Mouse (Mus musculus) lung, postnatal 0 days (tissue): ENCODE measurements around the gene Adgrg5. TPM values are rescaled to one million over a fixed set of nuclear protein-coding genes. Genes with fewer than 3 reads are reported as not detected.
A peak's percentile ranks its signal among the peaks of the same experiment; 100 is the strongest.

Experiments used
- ATAC-seq: fragments of 200-750 bp; cut with Nextera tagmentation; 2 replicates; pipeline ENCODE4 v1.8.0; 2017; ENCODE audit warnings: moderate library complexity
- DNase-seq: peaks from one replicate; pipeline ENCODE4 v3.0.0-alpha.2; 2016; ENCODE audit warnings: low spot score
- H3K27ac ChIP-seq: fragments of 300-500 bp; sonication (generic); 2 replicates; pipeline ENCODE4 v1.5.1; 2014; ENCODE audit warnings: antibody characterized with exemption, mild to moderate bottlenecking, low read length, mixed read lengths
- H3K27me3 ChIP-seq: fragments of 300-500 bp; sonication (generic); replicated peaks from 2 replicates; pipeline ENCODE4 v1.6.1; 2014; ENCODE audit warnings: low read length, mixed read lengths; ENCODE audit not compliant: insufficient read depth
- H3K36me3 ChIP-seq: fragments of 300-500 bp; sonication (generic); 2 replicates; pipeline ENCODE4 v1.6.1; 2014; ENCODE audit warnings: low read length, mixed read lengths; ENCODE audit not compliant: insufficient read depth
- H3K4me1 ChIP-seq: fragments of 300-500 bp; sonication (generic); 2 replicates; pipeline ENCODE4 v1.6.1; 2014; ENCODE audit warnings: antibody characterized with exemption, low read depth, low read length, mixed read lengths; ENCODE audit not compliant: insufficient read depth
- H3K4me2 ChIP-seq: fragments of 300-500 bp; sonication (generic); replicated peaks from 2 replicates; pipeline ENCODE4 v1.6.1; 2014; ENCODE audit warnings: low read depth, mild to moderate bottlenecking, low read length, moderate library complexity, mixed read lengths
- H3K4me3 ChIP-seq: fragments of 300-500 bp; sonication (generic); 2 replicates; pipeline ENCODE4 v1.5.1; 2014; ENCODE audit warnings: low read depth, low read length
- H3K9ac ChIP-seq: fragments of 300-500 bp; sonication (generic); replicated peaks from 2 replicates; pipeline ENCODE4 v1.6.1; 2014; ENCODE audit warnings: low read depth, mild to moderate bottlenecking
- H3K9me3 ChIP-seq: fragments of 300-500 bp; sonication (generic); 2 replicates; pipeline ENCODE4 v1.6.1; 2016; ENCODE audit warnings: low read length, mixed read lengths
- CTCF ChIP-seq: IDR thresholded peaks from 2 replicates; pipeline ENCODE4 v1.5.1; 2016; ENCODE audit warnings: antibody characterized with exemption, mild to moderate bottlenecking
- EP300 ChIP-seq: IDR thresholded peaks from 2 replicates; pipeline ENCODE4 v1.6.1; 2016; ENCODE audit warnings: antibody characterized with exemption, mild to moderate bottlenecking, control low read depth
- WGBS: fragments of 180-500 bp; shearing (Covaris S2); extraction: QIAGEN DNeasy Blood & Tissue Kit; methylation state at CpG from one replicate; pipeline ENCODE4 v1.1.7; 2014; 5-methylcytosine and 5-hydroxymethylcytosine counted together
- polyA plus RNA-seq: library from polyadenylated mRNA; unstranded; fragments of >200 nt; fragmentation: Nextera tagmentation; extraction: Ambion mirVana; gene quantifications from 2 replicates; pipeline ENCODE4 v1.2.1, GENCODE M21; 2015

The Adgrg5 gene
- polyA plus RNA-seq, 1 experiment from 2014 or later, result 0.31 TPM

DNA sequence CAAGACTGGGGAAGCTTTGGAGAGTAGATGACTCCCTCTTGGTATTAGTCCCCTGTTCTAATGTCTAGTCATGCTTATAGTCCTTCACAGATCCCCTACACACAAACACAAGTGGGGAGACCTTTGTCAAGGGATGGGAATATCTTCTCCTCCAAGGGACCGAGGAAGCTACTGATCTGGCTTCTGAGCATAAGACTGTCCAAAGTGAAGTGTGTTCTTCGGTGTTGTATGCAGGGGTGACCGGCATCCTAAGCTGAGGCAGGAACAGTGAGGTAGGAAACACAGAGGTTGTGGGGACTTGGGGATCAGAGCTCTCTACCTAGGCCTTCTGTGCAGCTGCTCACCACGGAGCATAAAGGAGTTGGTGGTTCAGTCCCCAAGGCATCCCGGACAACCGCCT lies 1.3 kb upstream of the Adgrg5 start:
- H3K4me1 ChIP-seq, result 0 out of 2 replicates have a peak, but pooled peaks cover 3% of the 10 kb centered on the region
- no peak overlapping the region for H3K4me2 ChIP-seq
- DNase-seq (no peak), ATAC-seq (no peak)
- no peaks in the 10 kb centered on the region for H3K36me3 ChIP-seq
- TF ChIP-seq CTCF, result no peak
- no peak for TF ChIP-seq EP300
- H3K27me3 ChIP-seq, result no peaks in the 10 kb centered on the region
- 50% methylated on average over 6 of the region's 6 CpGs for WGBS
- H3K9ac ChIP-seq, result no peak overlapping the region
- no peak overlapping the region for H3K27ac ChIP-seq
- H3K9me3 ChIP-seq, result no peaks in the 10 kb centered on the region
- no peak overlapping the region for H3K4me3 ChIP-seq

- H3K27me3 ChIP-seq, result no peaks in the 10 kb centered on the region
Measured at GRCm38 (mm10) chr8:94922602-94923001, 892 bp upstream of the Adgrg5 start.

DNA sequence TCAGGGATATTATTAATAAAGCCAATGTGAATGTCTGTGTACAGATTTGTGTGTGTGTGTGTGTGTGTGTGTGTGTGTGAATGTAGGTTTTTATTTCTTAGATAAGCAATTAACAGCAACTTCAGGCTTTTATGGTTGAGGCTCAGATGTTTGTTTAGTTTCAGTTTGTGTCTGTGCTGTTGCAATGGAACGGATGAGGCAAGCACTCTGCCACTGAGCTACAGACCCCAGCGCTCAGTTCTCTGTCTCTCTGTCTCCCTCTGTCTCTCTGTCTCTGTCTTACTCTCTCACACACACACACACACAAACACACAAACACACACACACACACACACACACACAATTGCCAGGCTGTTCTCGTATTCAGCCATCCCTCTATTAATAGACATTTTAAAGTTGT lies 4.7 kb downstream of the Adgrg5 start:
- no peaks in the 10 kb centered on the region for H3K9me3 ChIP-seq
- H3K4me2 ChIP-seq, result no peak overlapping the region
- H3K27me3 ChIP-seq, result no peaks in the 10 kb centered on the region
- WGBS, result 78% methylated on average over 3 of the region's 3 CpGs
- no peak overlapping the region for H3K4me3 ChIP-seq
- H3K36me3 ChIP-seq, result no peaks in the 10 kb centered on the region
- TF ChIP-seq CTCF (no peak), EP300 (no peak)
- no peaks in the 10 kb centered on the region for H3K4me1 ChIP-seq
- no peak overlapping the region for H3K9ac ChIP-seq
- no peak overlapping the region for H3K27ac ChIP-seq
- ATAC-seq (no peak), DNase-seq (no peak)

More at GRCm38 (mm10) chr8:94922602-94923001, 892 bp upstream of the Adgrg5 start:
- no peak overlapping the region for H3K4me2 ChIP-seq
- peak; percentile 45 for DNase-seq
- H3K36me3 ChIP-seq, result no peaks in the 10 kb centered on the region
- peak; percentile 21; the same call in 1 of the 2 replicates for ATAC-seq
- no peak overlapping the region for H3K27ac ChIP-seq
- H3K4me1 ChIP-seq, result 0 out of 2 replicates have a peak, but pooled peaks cover 3% of the 10 kb centered on the region
- no peak overlapping the region for H3K4me3 ChIP-seq
- WGBS, result 19% methylated on average over 8 of the region's 8 CpGs
- H3K9ac ChIP-seq, result no peak overlapping the region
- TF ChIP-seq CTCF (no peak), EP300 (peak; percentile 57; the same call in 1 of the 2 replicates)
- H3K9me3 ChIP-seq, result no peaks in the 10 kb centered on the region

DNA sequence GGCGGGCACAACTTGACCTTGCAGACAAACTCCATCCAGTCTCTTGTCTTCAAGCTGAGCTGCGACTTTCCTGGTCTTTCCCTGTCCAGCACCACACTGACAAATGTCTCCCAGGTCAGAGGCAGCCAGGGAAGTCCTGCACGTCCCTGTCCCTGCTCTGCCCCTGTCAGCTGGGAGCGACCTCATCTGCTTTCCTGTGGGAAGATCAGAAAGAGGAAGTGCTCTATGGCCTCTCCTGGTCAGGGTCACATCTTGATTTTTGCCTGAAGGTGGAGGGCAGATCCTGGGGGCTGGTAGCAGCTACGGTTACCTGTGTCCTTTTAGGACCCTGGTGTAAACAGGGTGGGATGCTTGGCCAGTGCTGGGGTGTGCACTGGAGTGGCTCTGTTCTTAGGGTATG lies 10.4 kb downstream of the Adgrg5 start:
- Histone ChIP-seq H3K4me2 (no peak overlapping the region), H3K27me3 (no peaks in the 10 kb centered on the region), H3K9me3 (no peaks in the 10 kb centered on the region), H3K4me3 (no peak overlapping the region), H3K4me1 (no peaks in the 10 kb centered on the region), H3K27ac (no peak overlapping the region), H3K36me3 (no peaks in the 10 kb centered on the region), H3K9ac (no peak overlapping the region)
- no peak for DNase-seq
- no peak for ATAC-seq
- TF ChIP-seq CTCF, result no peak
- no peak for TF ChIP-seq EP300
- 42% methylated on average over 5 of the region's 5 CpGs for WGBS

GRCm38 (mm10) chr8:94935172-94935571 lies 11.7 kb downstream of the Adgrg5 start:
- ATAC-seq (no peak), DNase-seq (no peak)
- Histone ChIP-seq H3K4me1 (no peaks in the 10 kb centered on the region), H3K4me3 (no peak overlapping the region), H3K9ac (no peak overlapping the region), H3K9me3 (no peaks in the 10 kb centered on the region), H3K27me3 (no peaks in the 10 kb centered on the region), H3K36me3 (no peaks in the 10 kb centered on the region), H3K27ac (no peak overlapping the region), H3K4me2 (no peak overlapping the region)
- 63% methylated on average over 3 of the region's 3 CpGs for WGBS
- TF ChIP-seq EP300 (no peak), CTCF (no peak)

GRCm38 (mm10) chr8:94942566-94942965 lies 19.1 kb downstream of the Adgrg5 start:
- TF ChIP-seq CTCF, result peak; percentile 93
- no peak for TF ChIP-seq EP300
- Histone ChIP-seq H3K27me3 (no peaks in the 10 kb centered on the region), H3K36me3 (no peaks in the 10 kb centered on the region), H3K4me2 (no peak overlapping the region), H3K9ac (no peak overlapping the region), H3K27ac (no peak overlapping the region), H3K9me3 (no peaks in the 10 kb centered on the region), H3K4me1 (no peaks in the 10 kb centered on the region), H3K4me3 (no peak overlapping the region)
- DNase-seq, result peak; percentile 65
- peak; percentile 35; the same call in 1 of the 2 replicates for ATAC-seq
- WGBS, result 12% methylated on average over 6 of the region's 6 CpGs

DNA sequence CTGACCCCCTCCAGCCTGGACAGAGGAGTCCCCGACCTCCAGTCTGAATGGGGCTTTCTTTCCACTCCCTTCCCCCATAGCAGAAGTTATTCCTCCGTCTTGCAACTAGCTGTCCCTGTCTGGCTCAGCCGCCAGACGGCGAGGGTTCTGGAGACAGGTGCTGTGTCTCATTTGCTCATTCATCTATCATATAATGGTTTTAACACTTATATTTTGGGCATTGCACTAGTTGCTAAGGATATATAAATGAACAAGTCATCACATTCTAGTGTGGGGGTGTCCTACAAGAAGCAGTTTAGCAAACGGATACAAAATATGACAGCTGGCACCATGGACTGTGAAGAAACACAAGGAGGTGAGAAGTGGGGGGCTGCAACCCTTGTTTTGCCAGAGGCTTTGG lies 21.7 kb downstream of the Adgrg5 start:
- TF ChIP-seq EP300 (no peak), CTCF (no peak)
- Histone ChIP-seq H3K4me2 (no peak overlapping the region), H3K4me3 (no peak overlapping the region), H3K27me3 (no peaks in the 10 kb centered on the region), H3K9me3 (no peaks in the 10 kb centered on the region), H3K4me1 (no peaks in the 10 kb centered on the region), H3K36me3 (no peaks in the 10 kb centered on the region), H3K9ac (no peak overlapping the region), H3K27ac (no peak overlapping the region)
- ATAC-seq, result no peak
- DNase-seq, result no peak
- WGBS, result 50% methylated on average over 6 of the region's 6 CpGs
